Mouse (Mus musculus): ENCODE results near the gene Snx9.

DNA sequence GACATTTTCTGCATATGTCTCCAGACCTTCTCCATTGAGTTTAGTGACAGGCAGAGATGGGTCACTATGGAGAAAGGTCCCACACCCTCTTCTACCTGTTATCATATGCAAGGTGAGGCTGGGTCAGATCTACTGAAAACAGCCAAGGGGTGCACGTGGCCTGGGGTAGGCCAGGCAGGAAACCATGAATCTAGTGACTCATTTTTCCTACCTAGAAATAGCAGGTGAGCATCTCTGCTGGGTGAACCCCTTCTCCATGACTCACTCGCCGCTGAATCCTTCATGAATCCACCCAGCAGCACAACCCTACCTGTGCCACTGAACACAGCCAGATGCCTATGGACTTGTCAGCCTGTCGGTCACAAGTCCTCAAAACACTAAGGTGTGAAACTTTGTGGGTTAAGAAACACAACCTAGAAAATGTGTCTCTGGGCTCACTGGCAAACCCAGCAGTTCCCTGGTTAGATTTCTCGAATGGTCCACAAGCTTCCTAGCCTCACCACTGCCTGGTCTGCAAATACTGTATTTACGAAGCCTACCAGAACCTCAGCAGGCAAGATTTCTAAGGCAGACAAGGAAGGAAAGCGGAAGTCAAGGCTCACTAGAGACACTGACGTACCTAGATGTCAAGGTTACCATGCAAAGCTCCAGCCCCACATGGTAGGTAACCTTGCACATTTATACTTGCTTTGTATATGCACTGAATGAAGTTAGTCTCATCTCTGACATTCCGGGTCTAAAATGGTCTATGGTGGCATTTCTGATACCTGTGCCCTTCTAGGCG lies 37.7 kb upstream of the Snx9 start:
- no peak for TF ChIP-seq EP300 (IDR thresholded peaks at IDR 0.05; ENCODE audit: low read depth)
- TF ChIP-seq CTCF (IDR thresholded peaks at IDR 0.05; ENCODE audit: low read depth) = no peak

Data from liver, embryonic 14.5 days (tissue).